Mouse (Mus musculus) gastrocnemius, postnatal 14 days (tissue): ENCODE measurements around the gene Pitpna. TPM values are rescaled to one million over a fixed set of nuclear protein-coding genes. Genes with fewer than 3 reads are reported as not detected.
A peak's percentile ranks its signal among the peaks of the same experiment; 100 is the strongest.
"Not testable (repeated sequence)": the region's sequence is repeated elsewhere in the genome, so short reads cannot be mapped to it uniquely, and the experiment has no call there.

Source experiments
- DNase-seq: peaks from one replicate; pipeline ENCODE4 v3.0.0; 2021; ENCODE audit warnings: mixed read lengths
- intact Hi-C: fragments of 180-260 bp; cut with DNase I; formaldehyde crosslinking; loops from one replicate; pipeline ENCODE4 v1.15.1; 2025; ENCODE audit warnings: low total_unique reads
- total RNA-seq, 2 experiments: library from RNA; stranded (reverse); gene quantifications; 2 replicates each; pipeline ENCODE4 v1.2.3; 2021

The Pitpna gene
- total RNA-seq, 2 experiments from 2014 or later: 176 to 185 TPM

GRCm38 (mm10) chr11:75583521-75583920 is 4.4 kb upstream of the Pitpna start:
- no peak for DNase-seq
- intact Hi-C loops: no loop called here

DNA sequence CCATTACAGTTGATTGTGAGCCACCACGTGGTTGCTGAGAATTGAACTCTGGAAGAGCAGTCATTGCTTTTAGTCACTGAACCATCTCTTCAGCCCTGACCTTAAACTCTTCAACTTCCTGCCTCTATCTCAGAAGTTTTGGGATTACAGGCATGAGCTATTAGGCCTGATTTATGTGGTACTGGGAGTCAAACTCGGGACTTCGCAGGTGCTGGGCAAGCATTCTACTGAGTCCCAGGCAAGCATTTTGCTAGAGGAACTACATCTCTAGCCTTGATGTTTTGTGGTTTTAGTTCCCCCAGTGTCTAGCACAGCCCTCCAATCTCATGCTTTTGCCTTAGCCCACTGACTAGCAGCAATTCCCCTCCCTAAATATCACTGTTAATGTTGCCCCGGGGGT is 2.8 kb upstream of the Pitpna start:
- DNase-seq: no peak
- intact Hi-C loops: no loop called here

DNA sequence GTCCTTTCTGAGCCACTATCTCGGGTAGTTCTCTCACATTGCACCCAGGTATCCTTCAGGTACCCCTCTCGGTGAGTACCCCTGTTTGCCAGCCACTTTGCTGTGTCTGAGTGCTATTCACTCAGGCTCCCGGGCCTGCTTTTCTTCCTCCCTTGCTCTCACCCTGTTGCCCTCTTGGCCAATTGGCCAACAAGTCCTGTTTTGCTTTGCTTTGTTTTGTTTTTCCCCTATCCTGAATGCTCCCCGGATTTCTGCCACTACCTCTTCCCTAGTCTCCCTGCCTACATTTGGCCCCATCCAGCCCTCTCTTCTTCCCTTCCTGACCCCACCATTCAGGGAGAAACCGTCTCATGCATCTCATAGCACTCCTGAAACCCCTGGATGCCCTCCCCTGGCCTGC is 1.9 kb upstream of the Pitpna start:
- intact Hi-C loops: no loop called here
- DNase-seq: no peak

GRCm38 (mm10) chr11:75586963-75587362 is 934 bp upstream of the Pitpna start:
- no peak for DNase-seq
- intact Hi-C loops: no loop called here

GRCm38 (mm10) chr11:75588285-75588941 is 516 bp downstream of the Pitpna start:
- no peak for DNase-seq
- intact Hi-C loops: no loop called here

DNA sequence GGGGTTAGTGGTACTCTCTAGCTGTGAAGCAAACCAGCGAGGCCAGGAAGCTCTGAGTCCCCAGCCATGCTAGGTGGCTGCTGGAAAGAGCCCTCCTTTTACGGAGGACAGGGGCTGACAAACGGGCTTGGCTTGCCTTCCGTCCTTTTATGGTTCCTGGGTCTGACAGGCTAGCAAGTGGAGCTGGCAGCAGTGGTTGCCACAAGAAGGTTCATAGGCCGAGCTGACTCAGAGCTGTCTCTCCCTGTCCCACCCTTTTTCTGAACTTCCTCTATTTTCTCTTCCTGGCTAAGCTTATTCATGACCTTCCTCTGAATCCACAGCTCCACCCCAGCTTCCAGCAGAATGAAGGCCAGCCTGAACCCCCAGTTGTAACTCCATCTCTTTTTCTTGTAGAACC is 4.7 kb downstream of the Pitpna start:
- DNase-seq: no peak
- intact Hi-C loops: no loop called here

DNA sequence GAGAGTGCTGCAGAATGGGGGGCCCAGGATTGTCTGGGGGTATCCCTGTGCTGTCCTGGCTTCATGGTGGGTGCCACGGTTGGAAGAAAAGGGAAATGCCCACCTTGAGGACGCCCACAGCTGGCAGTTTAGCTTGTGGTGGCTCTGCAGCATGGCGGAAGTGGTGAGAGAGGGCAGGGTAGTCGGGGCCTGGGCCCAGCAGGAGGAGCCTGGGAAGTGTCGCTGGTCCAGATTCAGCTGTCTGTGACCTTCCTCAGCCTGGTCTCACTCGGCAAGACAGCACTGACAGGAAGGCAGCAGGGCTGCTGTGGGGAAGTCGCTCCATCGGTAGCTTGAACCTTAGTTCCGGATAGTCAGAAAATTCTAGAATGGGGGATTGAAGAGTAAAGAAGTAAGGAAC is 6.5 kb downstream of the Pitpna start:
- intact Hi-C loops: no loop called here
- no peak for DNase-seq

GRCm38 (mm10) chr11:75595404-75595803 is 7.5 kb downstream of the Pitpna start:
- intact Hi-C loops: no loop called here
- no peak for DNase-seq

DNA sequence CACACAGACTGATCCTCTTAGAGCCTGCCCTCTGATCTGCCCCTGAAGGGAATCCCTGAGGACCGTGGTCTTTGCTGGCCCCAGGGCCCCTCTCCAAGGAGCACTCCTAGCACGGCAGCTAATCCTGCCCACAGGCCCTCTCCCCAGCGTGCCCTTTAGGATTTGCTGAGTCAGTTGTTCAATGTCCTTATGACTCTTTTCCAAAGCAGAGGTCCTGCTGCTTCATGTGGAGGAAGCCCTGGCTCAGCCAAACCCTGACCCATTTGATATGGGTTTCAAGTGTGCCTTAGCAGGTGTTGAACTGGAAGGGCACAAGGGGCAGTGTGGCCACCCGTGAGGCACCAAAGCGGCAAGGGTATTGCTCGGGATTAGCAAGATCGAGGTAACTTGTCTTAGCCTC is 7.9 kb downstream of the Pitpna start:
- intact Hi-C loops: no loop called here
- peak; percentile 39 for DNase-seq

DNA sequence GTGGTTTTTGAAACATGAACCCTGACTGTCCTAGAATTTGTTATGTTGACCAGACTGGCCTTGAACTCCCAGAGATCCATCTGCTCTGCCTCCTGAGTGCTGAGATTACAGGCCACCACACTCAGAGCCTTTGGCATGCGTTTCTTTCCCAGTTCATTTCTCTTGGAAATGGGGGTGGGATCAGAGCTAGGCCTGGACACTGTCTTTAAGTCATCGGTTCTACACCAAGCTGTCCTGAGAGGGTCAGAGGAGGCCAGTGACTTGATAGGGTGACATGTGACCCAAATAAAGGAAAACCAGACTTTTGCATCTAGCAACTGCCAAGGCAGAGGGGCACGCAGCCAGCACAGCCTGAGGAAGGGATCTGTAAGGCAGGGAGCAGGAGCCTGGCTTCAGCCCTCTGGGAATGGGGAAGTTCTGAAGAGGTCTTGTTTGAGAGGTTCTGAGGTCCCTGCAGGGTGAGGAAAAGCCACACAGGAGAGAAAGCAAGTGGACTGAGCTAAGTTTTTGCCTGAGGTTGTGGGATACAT is 8.9 kb downstream of the Pitpna start:
- intact Hi-C loops: no loop called here

GRCm38 (mm10) chr11:75598004-75598403 is 10.1 kb downstream of the Pitpna start:
- no peak for DNase-seq

More for the DNA sequence above, 8.9 kb downstream of the Pitpna start:
- peak; percentile 79 for DNase-seq

DNA sequence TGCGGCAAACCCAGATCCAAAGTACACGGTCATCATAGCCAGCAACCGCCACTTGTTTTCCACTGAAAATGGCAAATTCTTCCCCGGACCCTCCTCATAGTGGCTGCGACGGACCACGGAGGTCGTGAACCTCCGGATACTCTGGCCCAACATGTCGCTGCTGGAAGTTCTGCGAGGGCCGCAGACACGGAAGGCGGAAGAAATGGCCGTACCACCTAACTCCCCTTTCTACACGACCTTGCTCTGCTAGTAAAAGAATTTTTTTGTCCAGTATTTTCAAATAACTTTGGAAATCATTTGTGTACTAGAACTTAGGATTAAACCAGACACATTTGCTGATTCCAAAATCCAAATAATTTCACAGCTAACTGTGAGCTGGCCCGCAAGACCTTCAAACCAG is 11.9 kb downstream of the Pitpna start:
- DNase-seq, intact Hi-C loops: not testable (repeated sequence)

More at GRCm38 (mm10) chr11:75598004-75598403, 10.1 kb downstream of the Pitpna start:
- intact Hi-C loops: no loop called here

DNA sequence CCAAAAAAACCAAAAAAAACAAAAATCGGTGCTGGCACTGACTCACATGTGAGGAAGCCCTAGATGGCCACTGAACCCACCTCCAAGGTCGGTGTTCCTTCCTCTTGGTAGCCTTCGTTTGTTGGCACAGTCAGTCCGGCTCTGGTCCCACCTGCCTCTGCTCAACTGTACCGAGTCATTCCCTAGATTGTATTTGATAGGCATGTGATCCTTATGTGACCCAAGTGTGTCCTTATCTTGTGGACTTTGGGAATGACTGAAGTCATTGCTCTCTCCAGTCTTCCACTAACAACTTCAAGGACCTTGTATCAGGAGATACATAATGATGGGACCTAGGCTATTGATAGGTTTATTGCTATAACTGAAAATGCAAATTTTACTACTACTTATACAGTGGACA is 16.9 kb downstream of the Pitpna start:
- no peak for DNase-seq
- intact Hi-C loops: no loop called here

GRCm38 (mm10) chr11:75605318-75605717 is 17.4 kb downstream of the Pitpna start:
- intact Hi-C loops: no loop called here
- DNase-seq: no peak

GRCm38 (mm10) chr11:75608776-75609175 is 20.9 kb downstream of the Pitpna start:
- intact Hi-C loops: no loop called here
- no peak for DNase-seq

DNA sequence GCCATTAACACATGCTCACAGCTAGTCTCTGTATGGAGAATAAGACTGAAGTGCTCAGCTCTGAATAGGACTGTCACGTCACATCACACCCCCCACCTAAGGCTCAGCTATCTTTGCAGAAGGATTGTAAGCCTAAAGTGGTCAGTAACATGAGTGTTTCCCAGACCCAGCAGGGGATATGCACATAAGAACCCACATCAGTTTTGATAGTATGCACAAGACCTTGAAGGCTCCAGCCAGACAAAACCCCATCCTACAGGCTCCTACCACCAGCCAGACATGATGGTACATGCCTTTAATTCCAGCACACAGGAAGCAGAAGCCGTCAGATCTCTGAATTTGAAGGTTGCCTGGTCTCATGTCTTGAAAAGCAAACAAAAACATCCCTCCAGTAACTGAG is 22.1 kb downstream of the Pitpna start:
- no peak for DNase-seq
- intact Hi-C loops: no loop called here

DNA sequence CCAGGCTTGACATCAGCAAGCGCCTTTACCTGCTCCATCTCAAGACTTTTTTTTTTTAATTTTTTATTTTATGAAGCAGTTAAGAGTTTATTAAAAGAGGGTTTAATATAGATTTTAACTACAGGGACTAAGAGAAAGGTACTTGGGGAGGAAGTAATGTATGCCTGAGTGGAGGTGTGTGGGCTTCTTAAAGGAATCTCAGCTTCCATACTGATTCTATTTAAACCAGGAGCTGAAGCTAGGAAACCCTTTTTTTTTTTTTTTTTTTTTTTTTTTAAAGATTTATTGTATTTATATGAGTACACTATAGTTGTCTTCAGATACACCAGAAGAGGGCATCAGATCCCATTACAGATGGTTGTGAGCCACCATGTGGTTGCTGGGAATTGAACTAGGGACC is 26.9 kb downstream of the Pitpna start:
- DNase-seq: no peak
- intact Hi-C loops: no loop called here

DNA sequence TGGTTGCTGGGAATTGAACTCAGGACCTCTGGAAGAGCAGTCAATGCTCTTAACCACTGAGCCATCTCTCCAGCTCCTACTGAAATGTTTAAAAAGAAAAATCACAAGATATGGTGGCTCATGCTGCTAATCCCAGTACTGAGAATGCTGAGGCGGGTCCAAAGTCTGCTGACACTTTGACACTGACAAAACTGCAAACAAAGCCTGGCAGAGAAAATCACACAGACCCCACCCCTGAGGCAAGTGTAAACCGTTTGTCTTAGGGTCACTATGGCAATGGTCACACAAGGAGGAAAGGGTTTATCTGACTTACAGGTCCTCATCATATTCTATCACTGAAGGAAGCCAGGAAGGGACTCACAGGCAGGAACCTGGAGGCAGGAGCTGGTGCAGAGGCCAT is 27.7 kb downstream of the Pitpna start:
- DNase-seq: no peak
- intact Hi-C loops: no loop called here

DNA sequence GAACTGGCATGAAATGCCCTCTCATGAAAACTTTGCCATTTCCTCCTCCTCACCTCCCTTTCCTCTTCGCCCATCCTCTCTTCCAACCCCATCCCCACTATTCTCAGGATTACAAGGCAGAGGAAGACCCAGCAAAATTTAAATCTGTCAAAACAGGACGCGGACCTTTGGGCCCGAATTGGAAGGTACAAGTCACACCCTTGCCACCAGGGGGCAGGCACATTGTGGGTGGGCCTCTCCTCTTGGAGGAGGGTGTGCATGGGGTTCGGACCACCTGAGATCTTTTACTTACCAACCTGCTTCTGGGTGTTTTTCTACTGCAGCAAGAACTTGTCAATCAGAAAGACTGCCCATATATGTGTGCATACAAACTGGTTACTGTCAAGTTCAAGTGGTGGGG is 31.2 kb downstream of the Pitpna start:
- intact Hi-C loops: no loop called here
- peak; percentile 39 for DNase-seq

DNA sequence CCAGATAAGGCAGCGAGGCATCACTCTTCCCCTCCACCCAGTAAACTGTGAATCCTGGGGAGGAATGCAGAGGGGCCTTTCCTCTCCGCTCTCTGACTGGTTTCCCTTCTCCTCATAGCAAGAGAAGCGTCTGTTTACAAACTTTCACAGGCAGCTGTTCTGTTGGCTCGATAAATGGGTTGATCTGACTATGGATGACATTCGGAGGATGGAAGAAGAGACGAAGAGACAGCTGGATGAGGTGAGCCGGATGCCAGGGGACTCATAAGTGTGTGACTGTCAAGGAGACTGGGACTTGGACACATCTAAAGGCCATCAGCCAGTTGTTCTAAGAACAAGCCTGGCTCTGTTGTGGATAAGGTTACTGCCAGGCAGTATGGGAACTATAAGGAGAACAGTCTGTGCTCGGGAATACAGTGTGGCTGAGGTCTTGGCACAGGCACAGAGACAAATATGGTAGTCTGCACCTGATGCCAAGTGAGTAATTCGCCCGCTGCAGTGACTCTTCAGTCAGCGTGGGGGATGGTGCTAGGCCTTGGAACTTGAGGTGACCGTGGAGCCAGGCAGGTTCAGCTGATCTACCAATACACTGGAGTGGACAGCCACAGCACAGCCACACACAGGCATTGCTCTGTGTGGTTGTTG is 32.4 kb downstream of the Pitpna start:
- peak; percentile 55 for DNase-seq
- intact Hi-C loops: no loop called here

GRCm38 (mm10) chr11:75621426-75621825 is 33.5 kb downstream of the Pitpna start:
- no peak for DNase-seq
- intact Hi-C loops: no loop called here
